Mouse (Mus musculus) embryonic stem cell, embryonic (primary cell): ENCODE measurements at regions not wholly inside any gene's neighbourhood (a gene's known extent, or its start where the extent isn't known, plus 50 kb on each side); places are given as distances from the start of the nearest gene placed in this dataset.

Source experiments
- CTCF ChIA-PET, 4 experiments: fragments of 300-600 bp in 2 of 4; fragments of 350-600 bp in 2 of 4; sonication (Branson Sonifier 250); formaldehyde crosslinking; loops; one replicate each; lab custom pipeline; 2022; ENCODE audit warnings: inconsistent platforms in 2 of 4; lab: Charles Lee
- POLR2A ChIA-PET, 4 experiments: fragments of 300-600 bp in 2 of 4; fragments of 350-600 bp in 2 of 4; sonication (Branson Sonifier 250); formaldehyde crosslinking; loops; one replicate each; lab custom pipeline; 2022; ENCODE audit warnings: antibody characterized with exemption in 4 of 4, inconsistent platforms in 1 of 4; lab: Charles Lee

DNA sequence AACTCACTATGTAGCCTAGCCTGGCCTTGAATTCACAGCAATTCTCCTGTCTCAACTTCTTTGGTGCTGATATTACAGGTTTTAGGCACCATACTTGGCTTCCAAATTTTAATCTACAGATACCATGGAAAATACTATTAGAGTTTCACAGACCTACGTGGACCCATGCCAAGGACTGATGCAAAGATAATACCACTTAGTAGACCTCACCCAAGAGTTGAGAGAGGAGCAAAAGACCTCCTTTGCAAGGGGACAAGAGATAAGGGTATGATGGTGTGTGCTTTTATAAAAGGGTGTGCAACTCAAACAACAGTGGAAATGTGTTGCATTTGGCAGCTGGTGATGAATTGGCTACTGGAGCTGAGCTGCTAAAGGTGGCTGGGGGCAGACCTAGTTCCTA is 358.6 kb upstream of the Diaph2 start:
- ChIA-PET CTCF (no interaction called here), POLR2A (no interaction called here)

- POLR2A ChIA-PET, result no interaction called here
- CTCF ChIA-PET, result no interaction called here
Measured at GRCm38 (mm10) chrX:129407778-129408177, 341.8 kb upstream of the Diaph2 start.

DNA sequence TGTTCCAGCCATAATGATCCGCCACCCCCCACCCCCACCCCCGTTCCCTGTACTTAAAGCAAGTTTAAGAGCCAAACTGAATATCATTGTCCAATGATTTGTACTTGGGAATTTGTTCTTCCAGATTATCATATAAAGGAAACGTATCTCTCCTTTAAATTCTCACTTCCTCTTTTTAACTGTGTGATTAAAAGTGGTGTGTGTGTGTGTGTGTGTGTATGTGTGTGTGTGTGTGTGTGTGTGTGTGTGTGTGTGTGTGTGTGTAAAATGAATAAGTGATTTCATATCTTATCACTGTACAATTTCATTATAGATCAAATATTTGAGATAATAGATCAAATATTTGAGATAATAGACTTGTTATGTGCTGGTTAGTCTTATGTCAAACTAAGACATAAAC is 339.5 kb upstream of the Diaph2 start:
- ChIA-PET CTCF (no interaction called here), POLR2A (no interaction called here)

- ChIA-PET CTCF (no interaction called here), POLR2A (no interaction called here)
Measured at GRCm38 (mm10) chrX:129412939-129413627, 336.5 kb upstream of the Diaph2 start.

GRCm38 (mm10) chrX:129413628-129414000 is 335.9 kb upstream of the Diaph2 start:
- POLR2A ChIA-PET, result no interaction called here
- CTCF ChIA-PET, result no interaction called here

GRCm38 (mm10) chrX:129415326-129415725 is 334.2 kb upstream of the Diaph2 start:
- POLR2A ChIA-PET, result no interaction called here
- CTCF ChIA-PET, result no interaction called here

DNA sequence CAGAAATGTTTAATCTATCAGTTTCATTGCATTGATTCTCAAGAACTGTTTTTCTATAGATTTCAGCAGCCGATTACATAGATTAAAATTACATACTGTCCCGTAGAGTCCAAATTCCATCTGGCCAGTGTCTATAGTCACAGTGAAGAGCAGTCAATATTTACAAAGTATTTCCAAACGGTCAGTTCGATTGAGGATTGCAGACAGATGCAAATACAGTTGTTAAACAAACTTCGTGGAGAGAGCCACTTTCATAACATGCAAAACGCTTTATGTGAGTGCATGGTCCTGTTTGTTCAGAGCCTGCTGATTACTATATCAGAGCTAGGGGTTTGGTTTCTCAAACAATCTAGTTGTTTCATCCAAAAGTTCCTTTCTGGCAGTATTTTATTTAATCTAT is 301.0 kb upstream of the Diaph2 start:
- CTCF ChIA-PET, result no interaction called here

GRCm38 (mm10) chrX:129476216-129476615 is 273.3 kb upstream of the Diaph2 start:
- ChIA-PET POLR2A (no interaction called here), CTCF (no interaction called here)

More for the DNA sequence above, 301.0 kb upstream of the Diaph2 start:
- POLR2A ChIA-PET, result no interaction called here

DNA sequence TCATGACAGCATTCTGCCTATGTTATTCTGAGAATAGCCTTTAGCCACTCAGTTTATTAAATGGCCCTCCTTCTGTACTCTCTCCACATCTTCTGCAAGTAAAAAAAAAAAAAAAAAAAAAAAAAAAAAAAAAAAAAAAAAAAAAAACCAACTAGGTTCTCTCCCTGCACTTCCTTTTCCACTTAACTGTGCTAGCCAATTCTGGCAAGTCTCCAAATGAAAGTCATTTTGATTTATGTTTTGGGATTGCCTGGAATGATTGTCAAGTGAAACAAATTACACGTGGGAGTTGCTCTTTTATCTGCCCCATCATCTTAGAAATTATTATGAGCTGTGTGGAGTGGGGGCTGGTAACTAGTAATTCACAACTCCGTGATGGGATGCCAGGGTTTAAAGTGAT is 255.0 kb upstream of the Diaph2 start:
- CTCF ChIA-PET, result no interaction called here
- POLR2A ChIA-PET, result interaction anchor here in 1 of 4 experiments (0.7 kb wide), 1 partner anchor 721 kb away, joined by 9 read pairs; no protein-coding TSS in a partner anchor
